Comparison of ENCODE assay signal across 9 mouse cellular contexts in the genomic region with DNA sequence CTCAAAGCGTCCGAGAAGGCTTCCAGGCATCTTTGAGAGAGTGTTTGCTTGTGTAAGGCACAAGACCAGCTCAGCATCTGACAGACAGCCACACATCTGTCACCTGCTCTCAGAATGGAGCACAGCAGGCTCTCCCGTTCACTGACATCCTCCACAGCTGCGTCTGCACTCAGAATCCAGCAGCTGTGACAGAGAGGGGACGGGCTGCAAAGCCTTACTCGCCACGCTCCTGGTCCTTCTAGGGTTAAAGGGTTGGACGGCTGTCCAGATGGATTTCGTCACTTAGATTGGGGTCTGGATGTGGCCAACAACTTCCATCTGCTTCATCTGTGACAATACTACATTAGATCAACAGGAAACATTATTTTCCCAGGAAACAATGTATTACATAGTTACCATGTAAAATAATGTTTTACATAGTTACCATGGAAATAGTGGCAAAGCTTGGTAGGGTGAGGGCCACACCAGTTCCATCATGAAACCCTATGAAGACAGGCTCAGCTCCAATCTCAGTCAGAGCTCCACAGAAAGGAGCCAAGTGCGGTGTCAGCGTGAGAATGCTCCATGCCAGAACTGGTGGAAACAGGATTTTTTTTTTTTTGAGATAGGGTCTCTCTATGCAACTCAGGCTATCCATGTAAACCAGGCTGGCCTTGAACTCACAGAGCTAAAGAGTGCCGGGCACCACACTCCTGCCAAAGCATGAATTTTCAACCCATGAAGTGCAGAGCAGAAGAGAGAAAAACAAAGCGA. TPM values are rescaled to one million over a fixed set of nuclear protein-coding genes. Genes with fewer than 3 reads are reported as not detected.
DNase-seq lines count a peak whose midpoint lies in the region; ATAC-seq and TF ChIP-seq lines count a peak whose summit lies in the region.
"Had no signal": no experiment of that assay in that cellular context is flagged by ENCODE, and none has a peak within 500 bp of the region (broad histone marks: within the 10 kb centered on the region; RNA-seq: fewer than 3 reads in every experiment).

No protein-coding gene starts in this region.

- no peaks in the 10 kb centered on the region for H3K9me3 ChIP-seq in embryonic facial prominence, embryonic 15.5 days (replicated peaks)
- H3K9me3 ChIP-seq in stomach, embryonic 15.5 days: no peaks in the 10 kb centered on the region
- H3K9me3 ChIP-seq: liver, embryonic 15.5 days had no signal

- no peak for TF ChIP-seq CTCF in kidney, adult 2 months (conservative IDR thresholded peaks at IDR 0.05; ENCODE audit: insufficient read depth, insufficient read length, low read depth, low read length)

- H3K4me2 ChIP-seq in embryonic facial prominence, embryonic 15.5 days (replicated peaks): no peak overlapping the region
- no peak overlapping the region for H3K4me2 ChIP-seq in stomach, embryonic 15.5 days
- H3K4me2 ChIP-seq: liver, embryonic 15.5 days had no signal

- H3K27me3 ChIP-seq in kidney, adult 2 months (replicated peaks; ENCODE audit: control insufficient read depth, insufficient read depth, low read length): no peaks in the 10 kb centered on the region
- H3K27me3 ChIP-seq in embryonic facial prominence, embryonic 15.5 days: no peaks in the 10 kb centered on the region
- no peaks in the 10 kb centered on the region for H3K27me3 ChIP-seq in stomach, embryonic 15.5 days (replicated peaks)
- H3K27me3 ChIP-seq: liver, embryonic 15.5 days had no signal

- H3K27ac ChIP-seq in kidney, adult 2 months (ENCODE audit: insufficient read depth, low read depth, low read length): no peak overlapping the region
- 0 out of 2 replicates have a peak overlapping the region, but pooled peaks have one; percentile 9 for H3K27ac ChIP-seq in embryonic facial prominence, embryonic 15.5 days (replicated peaks)
- peak overlapping the region; percentile 72 for H3K27ac ChIP-seq in stomach, embryonic 15.5 days
- H3K27ac ChIP-seq: liver, embryonic 15.5 days had no signal

- no peak for TF ChIP-seq POLR2A in kidney, adult 2 months (IDR thresholded peaks at IDR 0.05; ENCODE audit: low read depth, low read length)

- H3K4me3 ChIP-seq in kidney, adult 2 months (ENCODE audit: insufficient read depth, low read depth, low read length): no peak overlapping the region
- H3K4me3 ChIP-seq in embryonic facial prominence, embryonic 15.5 days (replicated peaks): no peak overlapping the region
- no peak overlapping the region for H3K4me3 ChIP-seq in stomach, embryonic 15.5 days (replicated peaks)
- H3K4me3 ChIP-seq: liver, embryonic 15.5 days had no signal

- no peaks in the 10 kb centered on the region for H3K36me3 ChIP-seq in kidney, adult 2 months (ENCODE audit: control insufficient read depth, insufficient read depth, low read length)
- no peaks in the 10 kb centered on the region for H3K36me3 ChIP-seq in embryonic facial prominence, embryonic 15.5 days
- no peaks in the 10 kb centered on the region for H3K36me3 ChIP-seq in stomach, embryonic 15.5 days
- H3K36me3 ChIP-seq: liver, embryonic 15.5 days had no signal

- 45% methylated on average over 13 of the region's 13 CpGs for WGBS in kidney, adult 2 months
- WGBS in embryonic facial prominence, embryonic 15.5 days: 40% methylated on average over 13 of the region's 13 CpGs
- WGBS in stomach, embryonic 15.5 days: 32% methylated on average over 13 of the region's 13 CpGs

- DNase-seq in kidney, postnatal 10 days: peak; percentile 79
- no peak for DNase-seq in kidney, adult 2 months
- peak; percentile 74 for DNase-seq in heart, postnatal 4 days
- no peak for DNase-seq in adipocyte (ENCODE audit: low spot score)

- ATAC-seq in embryonic facial prominence, embryonic 15.5 days (ENCODE audit: insufficient number of reproducible peaks, low FRiP score, low TSS enrichment, low read depth): no peak
- peak; percentile 51; the same call in 1 of the 2 replicates for ATAC-seq in stomach, embryonic 15.5 days (ENCODE audit: insufficient read depth, low FRiP score, low read depth)
- no peak for ATAC-seq in activated CD4-positive, CD25-positive, alpha-beta regulatory T cell, adult 4 months

- no peak overlapping the region for H3K9ac ChIP-seq in embryonic facial prominence, embryonic 15.5 days
- H3K9ac ChIP-seq in stomach, embryonic 15.5 days: no peak overlapping the region
- H3K9ac ChIP-seq: liver, embryonic 15.5 days had no signal

- peaks cover 5% of the 10 kb centered on the region for H3K4me1 ChIP-seq in kidney, adult 2 months (ENCODE audit: control insufficient read depth, insufficient read depth, low read length)
- H3K4me1 ChIP-seq in embryonic facial prominence, embryonic 15.5 days: peaks cover 31% of the 10 kb centered on the region
- peaks cover 38% of the 10 kb centered on the region for H3K4me1 ChIP-seq in stomach, embryonic 15.5 days

RNA-seq across cellular contexts. Expression of gene Emc8, which starts 28.2 kb away (rescaled TPM):
- 67.0 and 67.8 TPM in 2 replicates for polyA plus RNA-seq in kidney, adult 2 months (2012; rRNA removed)
- 220 and 225 TPM in 2 replicates for polyA plus RNA-seq in embryonic facial prominence, embryonic 15.5 days (2015; fragmentation: Nextera tagmentation; extraction: Ambion mirVana)
- total RNA-seq in heart, postnatal 4 days (2021): 10 to 100 TPM; 78.7 to 82.4 TPM
- polyA plus RNA-seq in stomach, embryonic 15.5 days (2015; fragmentation: Nextera tagmentation; extraction: Ambion mirVana): 208 and 227 TPM in 2 replicates
- polyA plus RNA-seq in activated CD4-positive, CD25-positive, alpha-beta regulatory T cell, adult 4 months (2017; shearing (Covaris generic)): 10 to 100 TPM; 60.2 to 68.0 TPM

RNA-seq across cellular contexts. Expression of gene Cox4i1, which starts 28.6 kb away (rescaled TPM):
- 2,823 and 3,733 TPM in 2 replicates for polyA plus RNA-seq in kidney, adult 2 months (2012; rRNA removed)
- polyA plus RNA-seq in embryonic facial prominence, embryonic 15.5 days (2015; fragmentation: Nextera tagmentation; extraction: Ambion mirVana): 1,008 and 1,040 TPM in 2 replicates
- total RNA-seq in heart, postnatal 4 days (2021): 1,000 to 10,000 TPM; 2,981 to 3,274 TPM
- 1,112 and 1,167 TPM in 2 replicates for polyA plus RNA-seq in stomach, embryonic 15.5 days (2015; fragmentation: Nextera tagmentation; extraction: Ambion mirVana)
- polyA plus RNA-seq in activated CD4-positive, CD25-positive, alpha-beta regulatory T cell, adult 4 months (2017; shearing (Covaris generic)): 1,000 to 10,000 TPM; 1,217 to 1,292 TPM

RNA-seq across cellular contexts. Expression of gene Gm27021, which starts 28.7 kb away (rescaled TPM):
- 1.6 TPM in 1 of 2 replicates, not detected in the other for polyA plus RNA-seq in kidney, adult 2 months (2012; rRNA removed)
- 0.67 and 6.2 TPM in 2 replicates for polyA plus RNA-seq in embryonic facial prominence, embryonic 15.5 days (2015; fragmentation: Nextera tagmentation; extraction: Ambion mirVana)
- not detected for total RNA-seq in heart, postnatal 4 days (2021)
- 2.0 and 3.0 TPM in 2 replicates for polyA plus RNA-seq in stomach, embryonic 15.5 days (2015; fragmentation: Nextera tagmentation; extraction: Ambion mirVana)
- polyA plus RNA-seq in activated CD4-positive, CD25-positive, alpha-beta regulatory T cell, adult 4 months (2017; shearing (Covaris generic)): not detected
- total RNA-seq: gastrocnemius, postnatal 4 days had no signal

RNA-seq across cellular contexts. Expression of gene Irf8, which starts 39.6 kb away (rescaled TPM):
- polyA plus RNA-seq in kidney, adult 2 months (2012; rRNA removed): 12.3 and 16.7 TPM in 2 replicates
- polyA plus RNA-seq in embryonic facial prominence, embryonic 15.5 days (2015; fragmentation: Nextera tagmentation; extraction: Ambion mirVana): 10.0 and 10.2 TPM in 2 replicates
- total RNA-seq in heart, postnatal 4 days (2021): 1 to 10 TPM; 8.4 to 9.7 TPM
- polyA plus RNA-seq in stomach, embryonic 15.5 days (2015; fragmentation: Nextera tagmentation; extraction: Ambion mirVana): 21.8 and 23.0 TPM in 2 replicates
- 10 to 100 TPM; 17.9 to 24.8 TPM for polyA plus RNA-seq in activated CD4-positive, CD25-positive, alpha-beta regulatory T cell, adult 4 months (2017; shearing (Covaris generic))

RNA-seq across cellular contexts. Expression of gene 1190005I06Rik, which starts 49.1 kb away (rescaled TPM):
- polyA plus RNA-seq in kidney, adult 2 months (2012; rRNA removed): 4.6 and 6.8 TPM in 2 replicates
- polyA plus RNA-seq in embryonic facial prominence, embryonic 15.5 days (2015; fragmentation: Nextera tagmentation; extraction: Ambion mirVana): 8.3 and 10.1 TPM in 2 replicates
- total RNA-seq in heart, postnatal 4 days (2021): 1 to 10 TPM; 7.5 to 9.3 TPM
- 2.4 and 3.8 TPM in 2 replicates for polyA plus RNA-seq in stomach, embryonic 15.5 days (2015; fragmentation: Nextera tagmentation; extraction: Ambion mirVana)
- not detected for polyA plus RNA-seq in activated CD4-positive, CD25-positive, alpha-beta regulatory T cell, adult 4 months (2017; shearing (Covaris generic))

Comparison
In these comparisons a context has a peak if more than half of its experiments do, and no peak if none do; other contexts are left out.
1. DNase-seq: peak in kidney, postnatal 10 days (single experiment) and heart, postnatal 4 days (single experiment); none in kidney, adult 2 months (single experiment) and adipocyte (single experiment).